Mouse (Mus musculus): ENCODE measurements around the gene Tpte. TPM values are rescaled to one million over a fixed set of nuclear protein-coding genes. Genes with fewer than 3 reads are reported as not detected.

Tpte gene
- polyA plus RNA-seq, 1 experiment from 2014 or later, result not detected

DNA sequence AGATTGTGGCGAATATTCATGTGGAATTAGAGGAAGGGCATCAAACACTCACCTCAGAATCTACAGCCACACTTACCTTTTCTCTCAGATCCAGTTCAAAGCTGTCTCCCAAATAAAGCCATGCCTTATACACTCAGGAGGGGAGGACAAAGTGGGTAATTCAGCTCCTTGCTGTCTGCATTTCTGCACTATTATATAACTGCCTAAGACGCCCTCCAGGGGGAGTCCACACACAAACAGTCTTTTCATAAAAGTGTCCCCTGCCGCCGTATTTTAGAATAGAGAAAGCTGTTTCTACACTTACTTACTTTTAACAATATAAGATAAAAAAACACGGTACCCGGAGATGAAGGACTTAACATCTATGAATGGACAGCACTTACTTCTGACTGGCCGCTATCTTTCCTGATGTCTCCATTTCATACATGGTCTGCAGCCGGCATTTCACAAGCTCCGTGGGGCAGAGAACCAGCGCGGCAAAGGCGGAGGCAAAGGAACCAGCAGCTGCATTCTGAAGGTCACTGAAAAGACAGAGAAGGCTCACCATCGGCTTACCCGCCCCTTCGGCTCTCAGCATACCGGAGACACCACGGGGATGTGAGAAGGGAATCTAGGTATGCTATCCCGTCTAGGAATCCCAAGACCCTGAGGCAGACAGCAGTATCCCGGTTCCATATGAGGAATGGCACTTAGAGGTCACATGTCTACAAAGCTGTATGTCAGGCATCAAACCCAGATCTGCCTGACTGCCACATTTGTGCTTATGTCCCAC is 99.8 kb downstream of the Tpte start:
- ATAC-seq (ENCODE audit: insufficient number of reproducible peaks, insufficient read depth, low FRiP score, low read depth), result no peak

DNA sequence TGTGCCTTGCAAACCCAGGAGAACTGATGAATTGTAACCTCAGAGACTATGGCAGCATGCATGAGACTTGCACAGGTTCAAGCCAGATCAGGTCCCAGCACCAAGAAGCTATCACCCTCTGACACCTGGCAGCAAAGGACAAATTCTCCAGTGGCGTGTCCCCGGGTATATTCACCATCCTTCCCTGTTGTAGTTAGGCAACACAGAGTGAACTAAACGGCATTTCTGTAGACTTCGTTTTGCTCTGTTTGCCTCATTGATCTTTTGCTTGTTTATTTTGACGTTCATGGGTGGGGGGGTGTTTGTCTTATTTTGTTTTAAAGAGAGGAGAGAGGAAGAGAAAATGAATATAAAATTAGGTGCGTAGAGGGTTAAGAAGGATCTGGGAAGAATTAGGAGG is 101.9 kb downstream of the Tpte start:
- 93% methylated on average over 6 of the region's 6 CpGs for WGBS
- peaks cover 35% of the 10 kb centered on the region for H3K36me3 ChIP-seq (ENCODE audit: control insufficient read depth, insufficient read depth, low read length)

More for the DNA sequence above, 99.8 kb downstream of the Tpte start:
- H3K27ac ChIP-seq (ENCODE audit: low read length), result no peak overlapping the region
- no peaks in the 10 kb centered on the region for H3K4me1 ChIP-seq (ENCODE audit: control insufficient read depth, insufficient read depth, low read length)
- 82% methylated on average over 19 of the region's 19 CpGs for WGBS
- H3K4me2 ChIP-seq (replicated peaks; ENCODE audit: low read depth, low read length), result no peak overlapping the region
- no peak overlapping the region for H3K4me3 ChIP-seq (ENCODE audit: low read depth, low read length)
- H3K36me3 ChIP-seq (ENCODE audit: control insufficient read depth, insufficient read depth, low read length), result peaks cover 22% of the 10 kb centered on the region
- H3K27me3 ChIP-seq (ENCODE audit: control insufficient read depth, insufficient read depth, low read length), result no peaks in the 10 kb centered on the region
- H3K9me3 ChIP-seq (ENCODE audit: control insufficient read depth, low read depth, low read length), result no peaks in the 10 kb centered on the region
- H3K9ac ChIP-seq (replicated peaks; ENCODE audit: low read depth, low read length), result no peak overlapping the region

DNA sequence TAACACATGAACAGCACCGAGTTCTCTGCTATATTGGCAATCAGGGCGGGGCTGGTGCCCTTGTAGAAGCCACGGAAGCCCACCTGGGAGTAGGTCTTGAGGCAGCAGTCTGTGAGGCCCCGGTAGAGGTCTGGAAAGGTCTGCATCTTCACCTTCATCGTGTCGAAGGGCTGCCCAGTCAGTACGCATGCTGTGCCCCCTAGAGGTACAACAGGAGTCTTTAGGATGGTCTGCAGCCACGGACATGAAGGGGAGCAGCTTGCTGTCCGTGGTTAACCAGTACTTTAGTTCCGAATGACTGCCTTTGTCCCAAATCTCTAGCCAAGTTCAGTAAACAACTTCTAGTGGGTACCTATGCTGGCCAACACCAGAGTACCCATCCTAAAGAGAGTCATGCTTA is 106.6 kb downstream of the Tpte start:
- no peaks in the 10 kb centered on the region for H3K4me1 ChIP-seq (ENCODE audit: control insufficient read depth, insufficient read depth, low read length)
- no peak for ATAC-seq (ENCODE audit: insufficient number of reproducible peaks, insufficient read depth, low FRiP score, low read depth)
- H3K4me2 ChIP-seq (replicated peaks; ENCODE audit: low read depth, low read length), result no peak overlapping the region
- 79% methylated on average over 10 of the region's 10 CpGs for WGBS
- H3K9ac ChIP-seq (replicated peaks; ENCODE audit: low read depth, low read length), result no peak overlapping the region
- H3K27me3 ChIP-seq (ENCODE audit: control insufficient read depth, insufficient read depth, low read length), result no peaks in the 10 kb centered on the region
- H3K9me3 ChIP-seq (ENCODE audit: control insufficient read depth, low read depth, low read length), result no peaks in the 10 kb centered on the region
- H3K27ac ChIP-seq (ENCODE audit: low read length), result no peak overlapping the region
- H3K36me3 ChIP-seq (ENCODE audit: control insufficient read depth, insufficient read depth, low read length), result peaks cover 27% of the 10 kb centered on the region; the same call in 1 of the 2 replicates
- H3K4me3 ChIP-seq (ENCODE audit: low read depth, low read length), result no peak overlapping the region

More for the DNA sequence above, 101.9 kb downstream of the Tpte start:
- Histone ChIP-seq H3K27me3 (ENCODE audit: control insufficient read depth, insufficient read depth, low read length) (no peaks in the 10 kb centered on the region), H3K4me1 (ENCODE audit: control insufficient read depth, insufficient read depth, low read length) (no peaks in the 10 kb centered on the region), H3K9ac (replicated peaks; ENCODE audit: low read depth, low read length) (no peak overlapping the region), H3K27ac (ENCODE audit: low read length) (no peak overlapping the region), H3K4me3 (ENCODE audit: low read depth, low read length) (no peak overlapping the region), H3K9me3 (ENCODE audit: control insufficient read depth, low read depth, low read length) (no peaks in the 10 kb centered on the region), H3K4me2 (replicated peaks; ENCODE audit: low read depth, low read length) (no peak overlapping the region)
- no peak for ATAC-seq (ENCODE audit: insufficient number of reproducible peaks, insufficient read depth, low FRiP score, low read depth)

DNA sequence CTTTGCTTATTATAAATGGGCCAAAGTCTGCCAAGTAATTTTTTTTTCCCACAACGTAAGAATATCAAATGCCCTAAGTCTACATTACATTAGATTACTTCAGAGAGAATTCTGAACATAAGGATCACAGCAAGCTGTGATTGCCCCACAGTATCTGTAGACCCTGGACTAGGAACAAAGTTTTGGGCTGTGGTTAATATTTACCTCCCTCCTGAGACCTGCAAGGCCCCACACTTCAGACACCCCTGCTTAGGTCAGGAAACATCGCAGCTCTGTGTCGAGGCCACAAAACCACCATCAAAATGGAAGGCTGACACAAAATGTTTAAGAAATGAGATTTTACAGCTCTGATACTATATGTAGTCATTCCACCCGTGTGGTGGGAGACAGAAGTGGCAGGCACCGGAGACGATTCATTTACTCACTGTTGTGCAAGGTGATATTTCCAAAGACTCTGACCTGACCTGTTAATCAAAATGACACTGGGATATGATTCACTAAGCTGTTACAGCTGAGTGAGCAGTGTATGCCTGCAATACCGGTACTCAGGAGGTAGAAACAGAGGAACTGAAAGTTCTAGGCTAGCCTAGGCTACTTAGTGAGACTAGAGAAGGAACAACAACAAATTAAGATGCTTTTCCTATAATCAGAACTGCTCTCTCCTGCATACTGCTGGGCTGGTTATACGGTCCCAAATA is 107.7 kb downstream of the Tpte start:
- H3K4me3 ChIP-seq (ENCODE audit: low read depth, low read length), result no peak overlapping the region
- ATAC-seq (ENCODE audit: insufficient number of reproducible peaks, insufficient read depth, low FRiP score, low read depth), result no peak
- H3K4me1 ChIP-seq (ENCODE audit: control insufficient read depth, insufficient read depth, low read length), result no peaks in the 10 kb centered on the region
- WGBS, result 88% methylated on average over 8 of the region's 8 CpGs
- no peak overlapping the region for H3K27ac ChIP-seq (ENCODE audit: low read length)
- H3K9ac ChIP-seq (replicated peaks; ENCODE audit: low read depth, low read length), result no peak overlapping the region
- H3K27me3 ChIP-seq (ENCODE audit: control insufficient read depth, insufficient read depth, low read length), result no peaks in the 10 kb centered on the region
- peaks cover 27% of the 10 kb centered on the region; the same call in 1 of the 2 replicates for H3K36me3 ChIP-seq (ENCODE audit: control insufficient read depth, insufficient read depth, low read length)
- H3K9me3 ChIP-seq (ENCODE audit: control insufficient read depth, low read depth, low read length), result no peaks in the 10 kb centered on the region
- no peak overlapping the region for H3K4me2 ChIP-seq (replicated peaks; ENCODE audit: low read depth, low read length)

DNA sequence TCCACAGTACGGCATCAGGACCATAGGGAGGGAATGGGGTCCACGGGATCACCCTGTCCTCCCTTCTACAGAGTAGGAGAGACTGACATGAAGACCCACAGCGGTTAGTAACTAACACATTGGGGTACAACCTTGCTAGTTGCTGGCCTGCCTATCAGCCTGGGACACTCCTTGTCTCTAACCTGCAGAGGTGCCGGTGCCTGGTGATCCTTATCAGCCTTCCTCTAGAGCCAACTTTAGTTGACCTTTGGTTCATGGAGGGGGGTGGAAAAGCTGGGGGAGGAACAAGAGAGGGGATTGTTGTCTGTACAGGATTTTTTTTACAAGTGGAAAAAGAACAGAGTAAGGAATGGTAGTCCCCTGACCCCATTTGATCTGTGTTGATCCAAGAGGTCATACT is 111.2 kb downstream of the Tpte start:
- peaks cover 15% of the 10 kb centered on the region; the same call in 1 of the 2 replicates for H3K36me3 ChIP-seq (ENCODE audit: control insufficient read depth, insufficient read depth, low read length)
- no peaks in the 10 kb centered on the region for H3K27me3 ChIP-seq (ENCODE audit: control insufficient read depth, insufficient read depth, low read length)
- H3K9ac ChIP-seq (replicated peaks; ENCODE audit: low read depth, low read length), result no peak overlapping the region
- H3K9me3 ChIP-seq (ENCODE audit: control insufficient read depth, low read depth, low read length), result no peaks in the 10 kb centered on the region
- ATAC-seq (ENCODE audit: insufficient number of reproducible peaks, insufficient read depth, low FRiP score, low read depth), result no peak
- H3K27ac ChIP-seq (ENCODE audit: low read length), result no peak overlapping the region
- no peaks in the 10 kb centered on the region for H3K4me1 ChIP-seq (ENCODE audit: control insufficient read depth, insufficient read depth, low read length)
- WGBS, result 74% methylated on average over 4 of the region's 4 CpGs
- no peak overlapping the region for H3K4me2 ChIP-seq (replicated peaks; ENCODE audit: low read depth, low read length)
- H3K4me3 ChIP-seq (ENCODE audit: low read depth, low read length), result no peak overlapping the region

DNA sequence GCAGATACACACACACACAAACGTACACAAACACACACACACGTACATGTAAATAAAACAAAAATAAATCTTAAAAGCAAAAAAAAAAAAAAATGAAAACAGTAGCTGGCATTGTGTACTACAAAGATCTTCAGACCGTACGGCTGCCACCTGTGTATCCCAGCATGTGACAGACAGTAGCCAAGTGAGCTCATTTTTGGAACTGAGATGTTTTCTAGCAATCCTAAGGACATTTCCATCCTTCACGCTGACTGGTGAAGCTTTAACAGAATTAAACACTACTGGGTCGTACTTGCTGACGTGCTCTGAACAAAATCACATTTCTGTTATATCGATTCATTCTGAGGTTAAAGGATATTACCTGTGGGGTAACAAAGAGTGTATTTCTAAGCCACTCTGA is 112.0 kb downstream of the Tpte start:
- no peak overlapping the region for H3K27ac ChIP-seq (ENCODE audit: low read length)
- no peaks in the 10 kb centered on the region for H3K27me3 ChIP-seq (ENCODE audit: control insufficient read depth, insufficient read depth, low read length)
- no peak overlapping the region for H3K4me3 ChIP-seq (ENCODE audit: low read depth, low read length)
- H3K9ac ChIP-seq (replicated peaks; ENCODE audit: low read depth, low read length), result no peak overlapping the region
- no peak overlapping the region for H3K4me2 ChIP-seq (replicated peaks; ENCODE audit: low read depth, low read length)
- H3K36me3 ChIP-seq (ENCODE audit: control insufficient read depth, insufficient read depth, low read length), result peaks cover 11% of the 10 kb centered on the region; the same call in 1 of the 2 replicates
- no peaks in the 10 kb centered on the region for H3K4me1 ChIP-seq (ENCODE audit: control insufficient read depth, insufficient read depth, low read length)
- ATAC-seq (ENCODE audit: insufficient number of reproducible peaks, insufficient read depth, low FRiP score, low read depth), result no peak
- 94% methylated on average over 8 of the region's 8 CpGs for WGBS
- no peaks in the 10 kb centered on the region for H3K9me3 ChIP-seq (ENCODE audit: control insufficient read depth, low read depth, low read length)

DNA sequence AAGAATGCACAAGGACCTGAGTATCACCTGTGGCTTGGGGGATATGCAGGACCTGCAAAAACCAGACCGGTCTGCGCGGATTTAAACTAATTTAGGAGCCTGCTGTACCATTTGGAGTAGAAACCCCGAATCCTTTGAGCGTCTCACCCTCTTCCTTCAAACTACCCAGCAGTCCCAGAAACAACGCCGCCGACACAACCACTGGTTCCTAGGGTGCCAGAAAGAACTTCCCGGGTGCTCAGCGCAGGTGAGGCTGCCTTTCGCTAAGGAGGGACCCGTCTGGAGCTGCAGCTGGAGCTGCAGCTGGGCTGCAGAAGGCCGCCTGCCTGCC is 114.5 kb downstream of the Tpte start:
- ATAC-seq (ENCODE audit: insufficient number of reproducible peaks, insufficient read depth, low FRiP score, low read depth), result no peak
- H3K9me3 ChIP-seq (ENCODE audit: control insufficient read depth, low read depth, low read length), result no peaks in the 10 kb centered on the region
- peaks cover 5% of the 10 kb centered on the region; the same call in 1 of the 2 replicates for H3K36me3 ChIP-seq (ENCODE audit: control insufficient read depth, insufficient read depth, low read length)
- H3K27me3 ChIP-seq (ENCODE audit: control insufficient read depth, insufficient read depth, low read length), result no peaks in the 10 kb centered on the region
- peak overlapping the region; percentile 70 for H3K27ac ChIP-seq (ENCODE audit: low read length)
- H3K4me3 ChIP-seq (ENCODE audit: low read depth, low read length), result peak overlapping the region; percentile 68
- no peaks in the 10 kb centered on the region for H3K4me1 ChIP-seq (ENCODE audit: control insufficient read depth, insufficient read depth, low read length)
- 1% methylated on average over 13 of the region's 13 CpGs for WGBS
- peak overlapping the region; percentile 78 for H3K4me2 ChIP-seq (replicated peaks; ENCODE audit: low read depth, low read length)
- H3K9ac ChIP-seq (replicated peaks; ENCODE audit: low read depth, low read length), result peak overlapping the region; percentile 71

DNA sequence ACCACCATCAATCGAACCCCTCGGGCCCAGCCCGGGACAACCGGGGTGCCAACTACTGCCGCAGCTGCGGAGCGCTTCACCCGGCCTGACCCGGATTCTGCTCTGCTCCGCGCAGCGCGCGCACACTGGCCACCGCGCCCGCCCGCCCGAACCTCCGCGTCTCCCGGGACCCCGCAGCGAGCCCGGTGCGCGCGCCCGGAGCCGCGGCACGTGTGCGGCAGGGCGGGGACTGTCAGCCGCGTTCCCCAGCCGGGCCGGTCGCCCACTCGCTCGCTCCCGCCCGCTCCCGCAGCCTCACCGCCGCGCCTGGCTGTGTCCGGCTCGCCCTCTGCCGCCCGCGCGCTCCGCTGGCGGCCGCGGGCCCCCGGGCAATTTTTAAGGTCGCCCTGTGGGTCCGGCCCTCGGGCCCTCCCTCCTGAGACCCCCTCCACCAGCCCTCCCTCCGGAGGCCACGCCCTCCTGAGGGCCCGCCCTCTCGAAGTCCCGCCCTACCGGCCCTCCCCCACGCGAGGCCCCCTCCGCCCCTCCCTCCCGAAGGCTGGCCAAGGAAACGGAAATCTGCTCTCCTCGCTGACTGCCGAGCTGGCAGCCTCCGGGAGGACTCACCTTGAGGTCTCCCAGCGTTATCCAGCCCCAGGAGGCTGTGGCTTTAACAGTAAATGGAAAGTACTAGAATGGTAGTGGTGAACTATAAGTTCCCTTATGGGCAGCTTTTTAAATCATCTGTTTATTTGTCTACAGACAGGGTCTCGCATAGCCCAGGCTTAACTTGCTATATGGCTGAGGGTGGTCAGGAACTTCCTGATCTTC is 115.1 kb downstream of the Tpte start, which contains the start of gene Slc25a15:
Slc25a15 (minus strand) TSS at position 456 of the 810 bp plus-strand sequence.
- H3K4me2 ChIP-seq (replicated peaks; ENCODE audit: low read depth, low read length), result peak within 1 kb of the TSS; percentile 78
- under 1% methylated on average over 73 of the region's 77 CpGs for WGBS
- H3K9ac ChIP-seq (replicated peaks; ENCODE audit: low read depth, low read length), result peak within 1 kb of the TSS; percentile 71
- peak within 1 kb of the TSS; percentile 70 for H3K27ac ChIP-seq (ENCODE audit: low read length)
- no peaks in the 10 kb centered on the region for H3K27me3 ChIP-seq (ENCODE audit: control insufficient read depth, insufficient read depth, low read length)
- no peaks in the 10 kb centered on the region for H3K4me1 ChIP-seq (ENCODE audit: control insufficient read depth, insufficient read depth, low read length)
- H3K36me3 ChIP-seq (ENCODE audit: control insufficient read depth, insufficient read depth, low read length), result no peaks in the 10 kb centered on the region
- H3K9me3 ChIP-seq (ENCODE audit: control insufficient read depth, low read depth, low read length), result no peaks in the 10 kb centered on the region
- peak within 1 kb of the TSS; percentile 68 for H3K4me3 ChIP-seq (ENCODE audit: low read depth, low read length)
- ATAC-seq (ENCODE audit: insufficient number of reproducible peaks, insufficient read depth, low FRiP score, low read depth), result peak; percentile 92

All from stomach, embryonic 14.5 days (tissue).